Comparison of ENCODE assay signal across 12 mouse cellular contexts in genomic region chr3:52744334-52744733, GRCm38 (mm10).
A peak's percentile ranks its signal among the peaks of the same experiment; 100 is the strongest.
DNase-seq lines count a peak whose midpoint lies in the region; ATAC-seq lines count a peak whose summit lies in the region.
"Had no signal": no experiment of that assay in that cellular context is flagged by ENCODE, and none has a peak within 500 bp of the region (broad histone marks: within the 10 kb centered on the region; RNA-seq: fewer than 3 reads in every experiment).

No protein-coding gene starts in this region.

- no peaks in the 10 kb centered on the region for H3K4me1 ChIP-seq in liver, embryonic 16.5 days (ENCODE audit: control insufficient read depth, low read depth, low read length)
- no peaks in the 10 kb centered on the region for H3K4me1 ChIP-seq in liver, embryonic 11.5 days (replicated peaks; ENCODE audit: control insufficient read depth, insufficient read depth, low read length)

- no peaks in the 10 kb centered on the region for H3K27me3 ChIP-seq in liver, embryonic 16.5 days (ENCODE audit: control insufficient read depth, insufficient read depth, low read depth, low read length)
- no peaks in the 10 kb centered on the region for H3K27me3 ChIP-seq in liver, embryonic 11.5 days (replicated peaks; ENCODE audit: control insufficient read depth, insufficient read depth, low read length)

- H3K27ac ChIP-seq in liver, embryonic 16.5 days (ENCODE audit: low read length) = no peak overlapping the region
- H3K27ac ChIP-seq in liver, embryonic 11.5 days (ENCODE audit: low read depth, low read length) = no peak overlapping the region
- H3K27ac ChIP-seq: left cerebral cortex, adult 2 months; macrophage; neural tube, embryonic 13.5 days had no signal

- 44% methylated on average over 8 of the region's 8 CpGs for WGBS in liver, embryonic 16.5 days (ENCODE audit: insufficient replicate concordance)
- WGBS in liver, embryonic 11.5 days = 70% methylated on average over 8 of the region's 8 CpGs

- no peak overlapping the region for H3K9ac ChIP-seq in liver, embryonic 16.5 days (ENCODE audit: low read depth, low read length)
- H3K9ac ChIP-seq in liver, embryonic 11.5 days (ENCODE audit: low read depth, low read length) = no peak overlapping the region
- H3K9ac ChIP-seq: neural tube, embryonic 13.5 days had no signal

- no peaks in the 10 kb centered on the region for H3K36me3 ChIP-seq in liver, embryonic 16.5 days (ENCODE audit: control insufficient read depth, insufficient read depth)
- no peaks in the 10 kb centered on the region for H3K36me3 ChIP-seq in liver, embryonic 11.5 days (ENCODE audit: control insufficient read depth, insufficient read depth, low read length)
- H3K36me3 ChIP-seq: neural tube, embryonic 13.5 days had no signal

- H3K4me3 ChIP-seq in liver, embryonic 16.5 days (ENCODE audit: low read depth, low read length) = no peak overlapping the region
- H3K4me3 ChIP-seq in liver, embryonic 11.5 days (ENCODE audit: low read depth, low read length) = no peak overlapping the region
- H3K4me3 ChIP-seq: left cerebral cortex, adult 2 months; neural tube, embryonic 13.5 days had no signal

- H3K9me3 ChIP-seq in liver, embryonic 16.5 days (replicated peaks; ENCODE audit: control insufficient read depth, low read length) = no peaks in the 10 kb centered on the region
- no peaks in the 10 kb centered on the region for H3K9me3 ChIP-seq in liver, embryonic 11.5 days (ENCODE audit: control insufficient read depth, low read length)
- H3K9me3 ChIP-seq: neural tube, embryonic 13.5 days had no signal

- H3K4me2 ChIP-seq in liver, embryonic 16.5 days (ENCODE audit: low read depth, low read length) = no peak overlapping the region
- no peak overlapping the region for H3K4me2 ChIP-seq in liver, embryonic 11.5 days
- H3K4me2 ChIP-seq: neural tube, embryonic 13.5 days had no signal

- DNase-seq in adrenal gland, postnatal 10 days = peak; percentile 44
- no peak for DNase-seq in adrenal gland, postnatal 4 days (ENCODE audit: low spot score in 2 of 2)
- no peak for DNase-seq in liver, embryonic 11.5 days (ENCODE audit: low spot score)
- peak; percentile 39 for DNase-seq in kidney, adult 18-20 months
- DNase-seq in lung, postnatal 14 days = peak; percentile 60
- no peak for DNase-seq in natural killer cell, adult 2 months (ENCODE audit: low spot score in 2 of 2)
- no peak for DNase-seq in urinary bladder, postnatal 4 days (ENCODE audit: low spot score in 2 of 2)

- 0 out of 2 replicates have a peak, but pooled peaks have one; percentile 9 for ATAC-seq in liver, embryonic 16.5 days (ENCODE audit: low read depth)
- no peak for ATAC-seq in liver, embryonic 11.5 days (replicated peaks; ENCODE audit: low FRiP score)
- ATAC-seq: hindbrain, embryonic 16.5 days had no signal

Comparison
In these comparisons a context has a peak if more than half of its experiments do, and no peak if none do; other contexts are left out.
1. DNase-seq: peak in adrenal gland, postnatal 10 days (single experiment), kidney, adult 18-20 months (single experiment) and lung, postnatal 14 days (single experiment); none in adrenal gland, postnatal 4 days (0 of 2), liver, embryonic 11.5 days (single experiment), natural killer cell, adult 2 months (0 of 2) and urinary bladder, postnatal 4 days (0 of 2).